Mouse (Mus musculus) embryonic fibroblast, embryonic 13.5 days (primary cell): ENCODE results near the gene Cyth2.

Experiments
- CTCF ChIP-seq: IDR thresholded peaks from 2 replicates; pipeline ENCODE4 v1.5.1; 2011; ENCODE audit warnings: mild to moderate bottlenecking, control low read depth, low read length, moderate library complexity, borderline replicate concordance; ENCODE audit not compliant: insufficient read depth
- POLR2A ChIP-seq: IDR thresholded peaks from 2 replicates; pipeline ENCODE4 v1.6.1; 2011; ENCODE audit warnings: low read depth, mild to moderate bottlenecking, control low read depth, low read length, moderate library complexity

DNA sequence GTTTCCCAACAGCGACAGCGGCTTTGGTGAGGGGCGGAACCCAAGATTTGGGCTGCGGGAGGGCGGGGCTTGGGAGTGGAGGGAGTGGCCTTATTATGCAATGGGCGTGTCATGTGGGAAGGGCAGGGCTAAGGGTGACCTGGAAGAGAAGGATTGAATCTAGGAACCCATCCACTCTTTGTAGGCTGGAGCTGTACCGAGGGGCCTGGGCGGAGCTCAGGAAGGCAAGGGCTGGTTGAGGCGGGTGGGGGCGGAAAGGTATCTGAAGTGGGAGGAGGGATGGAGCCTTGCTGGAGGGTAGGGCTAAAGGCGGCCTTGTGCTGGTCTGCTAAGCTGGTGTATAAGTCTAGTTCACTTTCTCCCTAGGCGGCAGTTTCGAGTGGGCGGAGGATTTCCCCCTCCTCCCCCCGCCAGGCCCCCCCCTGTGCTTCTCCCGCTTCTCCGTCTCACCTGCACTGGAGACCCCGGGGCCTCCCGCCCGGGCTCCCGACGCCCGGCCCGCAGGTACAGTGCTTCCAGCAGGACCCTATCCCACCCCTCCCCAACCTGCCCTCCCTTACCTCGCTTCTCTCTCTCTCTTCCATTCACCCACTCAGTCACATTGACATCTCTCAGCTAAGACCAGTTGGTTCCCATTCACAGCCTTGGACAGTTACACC is 13.7 kb downstream of the Cyth2 start:
- no peak for TF ChIP-seq POLR2A
- no peak for TF ChIP-seq CTCF
